In genomic region chr7:29391112-29391760, GRCm38 (mm10) we compare ENCODE assay signal across 17 mouse cellular contexts.
DNase-seq lines count a peak whose midpoint lies in the region; ATAC-seq lines count a peak whose summit lies in the region.
"Had no signal": no experiment of that assay in that cellular context is flagged by ENCODE, and none has a peak within 500 bp of the region (broad histone marks: within the 10 kb centered on the region; RNA-seq: fewer than 3 reads in every experiment).

No protein-coding gene starts in this region.

- peak overlapping the region; percentile 42 for H3K27ac ChIP-seq in hindbrain, embryonic 13.5 days
- H3K27ac ChIP-seq in hindbrain, embryonic 10.5 days = no peak overlapping the region
- peak overlapping the region; percentile 83 for H3K27ac ChIP-seq in forebrain, embryonic 16.5 days (ENCODE audit: low read length)
- peak overlapping the region; percentile 60 for H3K27ac ChIP-seq in stomach, embryonic 16.5 days (ENCODE audit: low read length)
- H3K27ac ChIP-seq: embryonic facial prominence, embryonic 10.5 days; heart, embryonic 15.5 days; limb, embryonic 13.5 days; liver, embryonic 15.5 days had no signal

- H3K27me3 ChIP-seq in hindbrain, embryonic 13.5 days = no peaks in the 10 kb centered on the region
- no peaks in the 10 kb centered on the region for H3K27me3 ChIP-seq in hindbrain, embryonic 10.5 days (ENCODE audit: insufficient read depth, poor library complexity, severe bottlenecking)
- no peaks in the 10 kb centered on the region for H3K27me3 ChIP-seq in forebrain, embryonic 16.5 days (replicated peaks; ENCODE audit: control insufficient read depth, insufficient read depth, low read length)
- no peaks in the 10 kb centered on the region for H3K27me3 ChIP-seq in stomach, embryonic 16.5 days (ENCODE audit: control insufficient read depth, insufficient read depth, low read length)
- H3K27me3 ChIP-seq: limb, embryonic 13.5 days; liver, embryonic 15.5 days had no signal

- DNase-seq in hindbrain, embryonic 10.5 days (ENCODE audit: low spot score) = no peak
- peak; percentile 33 for DNase-seq in lung, postnatal 10 days
- no peak for DNase-seq in lung, postnatal 36 days
- DNase-seq in embryo, embryonic 10.5 days (ENCODE audit: low spot score) = no peak
- DNase-seq: cerebellum, adult 8-10 months; right cerebral cortex, adult 18-20 months; spleen, adult 18-20 months; thymus, adult 18-20 months had no signal

- no peak overlapping the region for H3K4me3 ChIP-seq in hindbrain, embryonic 13.5 days
- no peak overlapping the region for H3K4me3 ChIP-seq in hindbrain, embryonic 10.5 days
- H3K4me3 ChIP-seq in forebrain, embryonic 16.5 days (replicated peaks; ENCODE audit: low read length) = no peak overlapping the region
- no peak overlapping the region for H3K4me3 ChIP-seq in stomach, embryonic 16.5 days (replicated peaks; ENCODE audit: low read length)
- H3K4me3 ChIP-seq: embryonic facial prominence, embryonic 10.5 days; erythroblast, embryonic 14.5 days; heart, embryonic 15.5 days; limb, embryonic 13.5 days; liver, embryonic 15.5 days; midbrain, embryonic 10.5 days had no signal

- H3K4me2 ChIP-seq in hindbrain, embryonic 13.5 days = no peak overlapping the region
- H3K4me2 ChIP-seq in forebrain, embryonic 16.5 days (ENCODE audit: low read length) = peak overlapping the region; percentile 27
- no peak overlapping the region for H3K4me2 ChIP-seq in stomach, embryonic 16.5 days (ENCODE audit: low read depth, low read length)
- H3K4me2 ChIP-seq: heart, embryonic 15.5 days; limb, embryonic 13.5 days; liver, embryonic 15.5 days had no signal

- ATAC-seq in hindbrain, embryonic 13.5 days (ENCODE audit: low FRiP score) = no peak
- no peak for ATAC-seq in forebrain, embryonic 16.5 days
- ATAC-seq in stomach, embryonic 16.5 days (ENCODE audit: insufficient read depth, low FRiP score) = no peak

- peaks cover 26% of the 10 kb centered on the region for H3K4me1 ChIP-seq in hindbrain, embryonic 13.5 days (replicated peaks)
- 0 out of 2 replicates have a peak, but pooled peaks cover 6% of the 10 kb centered on the region for H3K4me1 ChIP-seq in hindbrain, embryonic 10.5 days (replicated peaks)
- peaks cover 36% of the 10 kb centered on the region for H3K4me1 ChIP-seq in forebrain, embryonic 16.5 days (replicated peaks; ENCODE audit: control insufficient read depth, insufficient read depth, low read length)
- peaks cover 12% of the 10 kb centered on the region for H3K4me1 ChIP-seq in stomach, embryonic 16.5 days (ENCODE audit: control insufficient read depth, insufficient read depth, low read length)
- H3K4me1 ChIP-seq: limb, embryonic 13.5 days had no signal

- H3K9me3 ChIP-seq in hindbrain, embryonic 13.5 days = no peaks in the 10 kb centered on the region
- H3K9me3 ChIP-seq in hindbrain, embryonic 10.5 days = no peaks in the 10 kb centered on the region
- no peaks in the 10 kb centered on the region for H3K9me3 ChIP-seq in forebrain, embryonic 16.5 days (ENCODE audit: control insufficient read depth, low read length)
- no peaks in the 10 kb centered on the region for H3K9me3 ChIP-seq in stomach, embryonic 16.5 days (replicated peaks; ENCODE audit: control insufficient read depth, low read length)
- H3K9me3 ChIP-seq: embryonic facial prominence, embryonic 10.5 days; heart, embryonic 15.5 days; limb, embryonic 13.5 days; liver, embryonic 15.5 days; midbrain, embryonic 10.5 days had no signal

- no peak overlapping the region for H3K9ac ChIP-seq in hindbrain, embryonic 13.5 days
- no peak overlapping the region; the same call in 1 of the 2 replicates for H3K9ac ChIP-seq in forebrain, embryonic 16.5 days (replicated peaks; ENCODE audit: low read depth, low read length)
- H3K9ac ChIP-seq in stomach, embryonic 16.5 days (ENCODE audit: low read length) = 0 out of 2 replicates have a peak overlapping the region, but pooled peaks have one; percentile 10
- H3K9ac ChIP-seq: heart, embryonic 15.5 days; limb, embryonic 13.5 days; liver, embryonic 15.5 days had no signal

- WGBS in hindbrain, embryonic 13.5 days = 89% methylated on average over 15 of the region's 15 CpGs
- 93% methylated on average over 15 of the region's 15 CpGs for WGBS in hindbrain, embryonic 10.5 days
- 48% methylated on average over 15 of the region's 15 CpGs for WGBS in forebrain, embryonic 16.5 days
- 79% methylated on average over 15 of the region's 15 CpGs for WGBS in stomach, embryonic 16.5 days

- H3K36me3 ChIP-seq in hindbrain, embryonic 13.5 days = peaks cover 49% of the 10 kb centered on the region
- peaks cover 56% of the 10 kb centered on the region for H3K36me3 ChIP-seq in hindbrain, embryonic 10.5 days
- peaks cover under 1% of the 10 kb centered on the region; the same call in 1 of the 2 replicates for H3K36me3 ChIP-seq in forebrain, embryonic 16.5 days (ENCODE audit: control insufficient read depth, insufficient read depth)
- peaks cover 14% of the 10 kb centered on the region for H3K36me3 ChIP-seq in stomach, embryonic 16.5 days (ENCODE audit: control insufficient read depth, insufficient read depth, low read length)
